Mouse (Mus musculus): ENCODE results near the gene Adra2a. TPM values are rescaled to one million over a fixed set of nuclear protein-coding genes. Genes with fewer than 3 reads are reported as not detected.

Gene Adra2a
- polyA plus RNA-seq, 1 experiment: 0.14 TPM

GRCm38 (mm10) chr19:54040356-54041028, 3.5 kb upstream of the Adra2a start:
- no peak overlapping the region for H3K27ac ChIP-seq (ENCODE audit: control insufficient read depth, insufficient read depth, low read depth, low read length)

GRCm38 (mm10) chr19:54041029-54041367, 3.0 kb upstream of the Adra2a start:
- H3K4me3 ChIP-seq (ENCODE audit: control insufficient read depth, low read depth, low read length): no peak overlapping the region
- no peaks in the 10 kb centered on the region; the same call in 1 of the 2 replicates for H3K27me3 ChIP-seq (ENCODE audit: control insufficient read depth, insufficient read depth, low read length)
- H3K36me3 ChIP-seq (ENCODE audit: control insufficient read depth, insufficient read depth, low read length): no peaks in the 10 kb centered on the region
- no peak for TF ChIP-seq POLR2A (IDR thresholded peaks at IDR 0.05; ENCODE audit: control insufficient read depth, low read depth, low read length)
- no peak overlapping the region for H3K27ac ChIP-seq (ENCODE audit: control insufficient read depth, insufficient read depth, low read depth, low read length)
- peaks cover 15% of the 10 kb centered on the region for H3K4me1 ChIP-seq (ENCODE audit: control insufficient read depth, insufficient read depth, low read length)

More at GRCm38 (mm10) chr19:54040356-54041028, 3.5 kb upstream of the Adra2a start:
- peaks cover 10% of the 10 kb centered on the region for H3K4me1 ChIP-seq (ENCODE audit: control insufficient read depth, insufficient read depth, low read length)
- TF ChIP-seq CTCF (IDR thresholded peaks at IDR 0.05; ENCODE audit: control insufficient read depth, insufficient read depth, insufficient replicate concordance, low read depth, low read length): no peak
- TF ChIP-seq POLR2A (IDR thresholded peaks at IDR 0.05; ENCODE audit: control insufficient read depth, low read depth, low read length): no peak
- H3K4me3 ChIP-seq (ENCODE audit: control insufficient read depth, low read depth, low read length): no peak overlapping the region
- H3K36me3 ChIP-seq (ENCODE audit: control insufficient read depth, insufficient read depth, low read length): no peaks in the 10 kb centered on the region
- H3K27me3 ChIP-seq (ENCODE audit: control insufficient read depth, insufficient read depth, low read length): no peaks in the 10 kb centered on the region; the same call in 1 of the 2 replicates

GRCm38 (mm10) chr19:54044507-54045371, 788 bp downstream of the Adra2a start:
- H3K27me3 ChIP-seq (ENCODE audit: control insufficient read depth, insufficient read depth, low read length): no peaks in the 10 kb centered on the region; the same call in 1 of the 2 replicates
- H3K27ac ChIP-seq (ENCODE audit: control insufficient read depth, insufficient read depth, low read depth, low read length): no peak overlapping the region
- H3K4me3 ChIP-seq (ENCODE audit: control insufficient read depth, low read depth, low read length): peak overlapping the region; percentile 35
- TF ChIP-seq CTCF (IDR thresholded peaks at IDR 0.05; ENCODE audit: control insufficient read depth, insufficient read depth, insufficient replicate concordance, low read depth, low read length) (peak; percentile 66; the same call in 1 of the 2 replicates), POLR2A (IDR thresholded peaks at IDR 0.05; ENCODE audit: control insufficient read depth, low read depth, low read length) (no peak)
- no peaks in the 10 kb centered on the region for H3K36me3 ChIP-seq (ENCODE audit: control insufficient read depth, insufficient read depth, low read length)
- peaks cover 20% of the 10 kb centered on the region for H3K4me1 ChIP-seq (ENCODE audit: control insufficient read depth, insufficient read depth, low read length)

GRCm38 (mm10) chr19:54045412-54045811, 1.5 kb downstream of the Adra2a start:
- H3K4me3 ChIP-seq (ENCODE audit: control insufficient read depth, low read depth, low read length): peak overlapping the region; percentile 35
- H3K36me3 ChIP-seq (ENCODE audit: control insufficient read depth, insufficient read depth, low read length): no peaks in the 10 kb centered on the region
- TF ChIP-seq CTCF (IDR thresholded peaks at IDR 0.05; ENCODE audit: control insufficient read depth, insufficient read depth, insufficient replicate concordance, low read depth, low read length) (no peak), POLR2A (IDR thresholded peaks at IDR 0.05; ENCODE audit: control insufficient read depth, low read depth, low read length) (no peak)
- H3K27ac ChIP-seq (ENCODE audit: control insufficient read depth, insufficient read depth, low read depth, low read length): no peak overlapping the region
- H3K27me3 ChIP-seq (ENCODE audit: control insufficient read depth, insufficient read depth, low read length): no peaks in the 10 kb centered on the region; the same call in 1 of the 2 replicates
- H3K4me1 ChIP-seq (ENCODE audit: control insufficient read depth, insufficient read depth, low read length): peaks cover 20% of the 10 kb centered on the region

- H3K4me1 ChIP-seq (ENCODE audit: control insufficient read depth, insufficient read depth, low read length): peaks cover 20% of the 10 kb centered on the region
- H3K4me3 ChIP-seq (ENCODE audit: control insufficient read depth, low read depth, low read length): peak overlapping the region; percentile 14
- H3K27me3 ChIP-seq (ENCODE audit: control insufficient read depth, insufficient read depth, low read length): no peaks in the 10 kb centered on the region; the same call in 1 of the 2 replicates
- no peak for TF ChIP-seq POLR2A (IDR thresholded peaks at IDR 0.05; ENCODE audit: control insufficient read depth, low read depth, low read length)
- no peak overlapping the region for H3K27ac ChIP-seq (ENCODE audit: control insufficient read depth, insufficient read depth, low read depth, low read length)
- no peaks in the 10 kb centered on the region for H3K36me3 ChIP-seq (ENCODE audit: control insufficient read depth, insufficient read depth, low read length)
These were observed 2.2 kb downstream of the Adra2a start for GRCm38 (mm10) chr19:54045931-54046683.

- H3K27ac ChIP-seq (ENCODE audit: control insufficient read depth, insufficient read depth, low read depth, low read length): no peak overlapping the region
- no peaks in the 10 kb centered on the region for H3K36me3 ChIP-seq (ENCODE audit: control insufficient read depth, insufficient read depth, low read length)
- H3K27me3 ChIP-seq (ENCODE audit: control insufficient read depth, insufficient read depth, low read length): no peaks in the 10 kb centered on the region; the same call in 1 of the 2 replicates
- peak overlapping the region; percentile 0 for H3K4me3 ChIP-seq (ENCODE audit: control insufficient read depth, low read depth, low read length)
- TF ChIP-seq POLR2A (IDR thresholded peaks at IDR 0.05; ENCODE audit: control insufficient read depth, low read depth, low read length): no peak
- TF ChIP-seq CTCF (IDR thresholded peaks at IDR 0.05; ENCODE audit: control insufficient read depth, insufficient read depth, insufficient replicate concordance, low read depth, low read length): no peak
- peaks cover 20% of the 10 kb centered on the region for H3K4me1 ChIP-seq (ENCODE audit: control insufficient read depth, insufficient read depth, low read length)
These were observed 2.7 kb downstream of the Adra2a start for GRCm38 (mm10) chr19:54046684-54047070.
